Mouse (Mus musculus) right cerebral cortex, adult 18-20 months (tissue): ENCODE measurements at regions not wholly inside any gene's neighbourhood (a gene's known extent, or its start where the extent isn't known, plus 50 kb on each side); places are given as distances from the start of the nearest gene placed in this dataset.

ENCODE experiments used
- DNase-seq: peaks from one replicate; pipeline ENCODE4 v3.0.0; 2022; ENCODE audit warnings: mixed read lengths

- no peak for DNase-seq
Measured at GRCm38 (mm10) chr13:10741391-10741790, 380.7 kb upstream of the Chrm3 start.

- no peak for DNase-seq
Measured at GRCm38 (mm10) chr13:10725745-10726171, 365.1 kb upstream of the Chrm3 start.

GRCm38 (mm10) chr13:10725335-10725734 lies 364.7 kb upstream of the Chrm3 start:
- DNase-seq = no peak

GRCm38 (mm10) chr13:10720639-10721038 lies 360.0 kb upstream of the Chrm3 start:
- DNase-seq = peak; percentile 49

GRCm38 (mm10) chr13:10711451-10711850 lies 350.8 kb upstream of the Chrm3 start:
- peak; percentile 20 for DNase-seq

GRCm38 (mm10) chr13:10710909-10711308 lies 350.3 kb upstream of the Chrm3 start:
- no peak for DNase-seq

- no peak for DNase-seq
Measured at GRCm38 (mm10) chr13:10697146-10697545, 336.5 kb upstream of the Chrm3 start.

- no peak for DNase-seq
Measured at GRCm38 (mm10) chr13:10696181-10696977, 335.7 kb upstream of the Chrm3 start.

- DNase-seq = no peak
Measured at GRCm38 (mm10) chr13:10691307-10691706, 330.7 kb upstream of the Chrm3 start.

GRCm38 (mm10) chr13:10687379-10687778 lies 326.7 kb upstream of the Chrm3 start:
- no peak for DNase-seq

GRCm38 (mm10) chr13:10654086-10654422 lies 293.4 kb upstream of the Chrm3 start:
- DNase-seq = peak; percentile 3

- DNase-seq = peak; percentile 75
Measured at GRCm38 (mm10) chr13:10653376-10654085, 292.9 kb upstream of the Chrm3 start.

GRCm38 (mm10) chr13:10636859-10637258 lies 276.2 kb upstream of the Chrm3 start:
- DNase-seq = peak; percentile 58

- no peak for DNase-seq
Measured at GRCm38 (mm10) chr13:10630467-10630866, 269.8 kb upstream of the Chrm3 start.

GRCm38 (mm10) chr13:10619661-10620060 lies 259.0 kb upstream of the Chrm3 start:
- no peak for DNase-seq

- DNase-seq = no peak
Measured at GRCm38 (mm10) chr13:10618421-10618954, 257.8 kb upstream of the Chrm3 start.

GRCm38 (mm10) chr13:10574951-10575350 lies 214.3 kb upstream of the Chrm3 start:
- peak; percentile 14 for DNase-seq

- DNase-seq = peak; percentile 10
Measured at GRCm38 (mm10) chr13:10566825-10567224, 206.2 kb upstream of the Chrm3 start.

GRCm38 (mm10) chr13:10557559-10557958 lies 196.9 kb upstream of the Chrm3 start:
- no peak for DNase-seq

GRCm38 (mm10) chr13:10554595-10554994 lies 193.9 kb upstream of the Chrm3 start:
- no peak for DNase-seq

GRCm38 (mm10) chr13:10542723-10543122 lies 182.1 kb upstream of the Chrm3 start:
- DNase-seq = no peak

- no peak for DNase-seq
Measured at GRCm38 (mm10) chr13:10540197-10540940, 179.7 kb upstream of the Chrm3 start.

- DNase-seq = no peak
Measured at GRCm38 (mm10) chr13:10538927-10539326, 178.3 kb upstream of the Chrm3 start.
